Mouse (Mus musculus) neural tube, embryonic 11.5 days (tissue): ENCODE measurements around the gene Lmtk3. TPM values are rescaled to one million over a fixed set of nuclear protein-coding genes. Genes with fewer than 3 reads are reported as not detected.

Experiments
- ATAC-seq: fragments of 200-750 bp; cut with Nextera tagmentation; 2 replicates; pipeline ENCODE4 v1.8.0; 2017; ENCODE audit warnings: moderate number of reproducible peaks, mild to moderate bottlenecking, moderate TSS enrichment, moderate library complexity; ENCODE audit not compliant: insufficient read depth, low FRiP score, low TSS enrichment
- DNase-seq: peaks from one replicate; pipeline ENCODE4 v3.0.0-alpha.2; 2015; ENCODE audit warnings: low spot score
- H3K27ac ChIP-seq: fragments of 300-500 bp; sonication (generic); 2 replicates; pipeline ENCODE4 v1.5.1; 2014; ENCODE audit warnings: low read depth, mild to moderate bottlenecking, low read length
- H3K27me3 ChIP-seq: fragments of 300-500 bp; sonication (generic); 2 replicates; pipeline ENCODE4 v1.6.1; 2014; ENCODE audit warnings: mild to moderate bottlenecking, low read length, mixed read lengths; ENCODE audit not compliant: control insufficient read depth, insufficient read depth
- H3K36me3 ChIP-seq: fragments of 300-500 bp; sonication (generic); 2 replicates; pipeline ENCODE4 v1.6.1; 2014; ENCODE audit warnings: mild to moderate bottlenecking, low read length, moderate library complexity, mixed read lengths; ENCODE audit not compliant: control insufficient read depth, insufficient read depth
- H3K4me1 ChIP-seq: fragments of 300-500 bp; sonication (generic); 2 replicates; pipeline ENCODE4 v1.6.1; 2014; ENCODE audit warnings: low read length, mixed read lengths; ENCODE audit not compliant: control insufficient read depth, insufficient read depth
- H3K4me2 ChIP-seq: fragments of 300-500 bp; sonication (generic); 2 replicates; pipeline ENCODE4 v1.6.1; 2014; ENCODE audit warnings: low read depth, mild to moderate bottlenecking, moderate library complexity
- H3K4me3 ChIP-seq: fragments of 300-500 bp; sonication (generic); 2 replicates; pipeline ENCODE4 v1.5.1; 2014; ENCODE audit warnings: low read depth, low read length
- H3K9ac ChIP-seq: fragments of 300-500 bp; sonication (generic); 2 replicates; pipeline ENCODE4 v1.6.1; 2014; ENCODE audit warnings: mild to moderate bottlenecking, low read length
- H3K9me3 ChIP-seq: fragments of 300-500 bp; sonication (generic); 2 replicates; pipeline ENCODE4 v1.6.1; 2016; ENCODE audit warnings: low read length; ENCODE audit not compliant: control insufficient read depth
- WGBS: fragments of 180-500 bp; shearing (Covaris S2); extraction: QIAGEN DNeasy Blood & Tissue Kit; methylation state at CpG from one replicate; pipeline ENCODE4 v1.1.7; 2014; 5-methylcytosine and 5-hydroxymethylcytosine counted together
- polyA plus RNA-seq: library from polyadenylated mRNA; unstranded; fragments of >200 nt; fragmentation: Nextera tagmentation; extraction: Ambion mirVana; gene quantifications from 2 replicates; pipeline ENCODE4 v1.2.1, GENCODE M21; 2014

Gene Lmtk3
- polyA plus RNA-seq, 1 experiment from 2014 or later: 4.3 TPM

GRCm38 (mm10) chr7:45748110-45748509, 35.4 kb upstream of the Lmtk3 start:
- 86% methylated on average over 7 of the region's 7 CpGs for WGBS
- no peaks in the 10 kb centered on the region for H3K9me3 ChIP-seq
- no peak overlapping the region for H3K9ac ChIP-seq
- H3K27me3 ChIP-seq: no peaks in the 10 kb centered on the region
- ATAC-seq (no peak), DNase-seq (no peak)
- no peaks in the 10 kb centered on the region for H3K36me3 ChIP-seq
- H3K4me2 ChIP-seq: no peak overlapping the region
- H3K4me3 ChIP-seq: no peak overlapping the region
- no peak overlapping the region for H3K27ac ChIP-seq
- no peaks in the 10 kb centered on the region for H3K4me1 ChIP-seq

- WGBS: 52% methylated on average over 7 of the region's 10 CpGs
- no peak overlapping the region for H3K9ac ChIP-seq
These were observed 34.1 kb upstream of the Lmtk3 start for GRCm38 (mm10) chr7:45749401-45749800.

GRCm38 (mm10) chr7:45750162-45750561, 33.4 kb upstream of the Lmtk3 start:
- Histone ChIP-seq H3K9me3 (no peaks in the 10 kb centered on the region), H3K36me3 (no peaks in the 10 kb centered on the region), H3K27ac (no peak overlapping the region), H3K4me3 (no peak overlapping the region), H3K9ac (no peak overlapping the region), H3K27me3 (no peaks in the 10 kb centered on the region), H3K4me1 (no peaks in the 10 kb centered on the region), H3K4me2 (no peak overlapping the region)
- 83% methylated on average over 9 of the region's 9 CpGs for WGBS
- no peak for DNase-seq
- ATAC-seq: no peak

More at GRCm38 (mm10) chr7:45749401-45749800, 34.1 kb upstream of the Lmtk3 start:
- no peak overlapping the region for H3K27ac ChIP-seq
- no peaks in the 10 kb centered on the region for H3K27me3 ChIP-seq
- no peaks in the 10 kb centered on the region for H3K4me1 ChIP-seq
- ATAC-seq (no peak), DNase-seq (no peak)
- no peaks in the 10 kb centered on the region for H3K36me3 ChIP-seq
- no peak overlapping the region for H3K4me2 ChIP-seq
- H3K9me3 ChIP-seq: no peaks in the 10 kb centered on the region
- no peak overlapping the region for H3K4me3 ChIP-seq

GRCm38 (mm10) chr7:45755703-45756102, 27.8 kb upstream of the Lmtk3 start:
- Histone ChIP-seq H3K36me3 (no peaks in the 10 kb centered on the region), H3K4me3 (no peak overlapping the region), H3K27me3 (peaks cover 26% of the 10 kb centered on the region), H3K9me3 (no peaks in the 10 kb centered on the region), H3K27ac (no peak overlapping the region), H3K9ac (no peak overlapping the region), H3K4me1 (peaks cover 3% of the 10 kb centered on the region), H3K4me2 (no peak overlapping the region)
- WGBS: 55% methylated on average over 6 of the region's 6 CpGs
- ATAC-seq (no peak), DNase-seq (no peak)

- Histone ChIP-seq H3K4me1 (peaks cover 3% of the 10 kb centered on the region), H3K9ac (no peak overlapping the region), H3K27me3 (peaks cover 26% of the 10 kb centered on the region), H3K4me2 (peak overlapping the region; percentile 27), H3K9me3 (no peaks in the 10 kb centered on the region), H3K4me3 (no peak overlapping the region; the same call in 1 of the 2 replicates), H3K36me3 (no peaks in the 10 kb centered on the region), H3K27ac (no peak overlapping the region)
- 2% methylated on average over 24 of the region's 27 CpGs for WGBS
- ATAC-seq (no peak), DNase-seq (no peak)
These were observed 24.1 kb upstream of the Lmtk3 start for GRCm38 (mm10) chr7:45759400-45759799.

- H3K9ac ChIP-seq: no peak overlapping the region
- WGBS: 66% methylated on average over 5 of the region's 5 CpGs
- ATAC-seq: no peak
These were observed 23.4 kb upstream of the Lmtk3 start for GRCm38 (mm10) chr7:45760151-45760550.

GRCm38 (mm10) chr7:45765995-45766394, 17.5 kb upstream of the Lmtk3 start:
- no peak overlapping the region for H3K4me2 ChIP-seq
- 61% methylated on average over 8 of the region's 8 CpGs for WGBS
- no peak for ATAC-seq

More at GRCm38 (mm10) chr7:45760151-45760550, 23.4 kb upstream of the Lmtk3 start:
- Histone ChIP-seq H3K4me1 (peaks cover 3% of the 10 kb centered on the region), H3K36me3 (no peaks in the 10 kb centered on the region), H3K27me3 (peaks cover 26% of the 10 kb centered on the region), H3K4me3 (no peak overlapping the region), H3K4me2 (no peak overlapping the region), H3K27ac (no peak overlapping the region), H3K9me3 (no peaks in the 10 kb centered on the region)
- DNase-seq: no peak

GRCm38 (mm10) chr7:45766764-45767163, 16.8 kb upstream of the Lmtk3 start:
- H3K4me3 ChIP-seq: no peak overlapping the region
- no peaks in the 10 kb centered on the region for H3K36me3 ChIP-seq
- H3K9me3 ChIP-seq: no peaks in the 10 kb centered on the region
- no peak for ATAC-seq
- no peak overlapping the region for H3K4me2 ChIP-seq
- H3K27me3 ChIP-seq: no peaks in the 10 kb centered on the region
- no peak for DNase-seq
- WGBS: 60% methylated on average over 7 of the region's 8 CpGs
- H3K27ac ChIP-seq: no peak overlapping the region
- no peak overlapping the region for H3K9ac ChIP-seq
- no peaks in the 10 kb centered on the region for H3K4me1 ChIP-seq

More at GRCm38 (mm10) chr7:45765995-45766394, 17.5 kb upstream of the Lmtk3 start:
- no peak for DNase-seq
- no peak overlapping the region for H3K4me3 ChIP-seq
- H3K27me3 ChIP-seq: no peaks in the 10 kb centered on the region
- H3K9ac ChIP-seq: no peak overlapping the region
- no peaks in the 10 kb centered on the region for H3K36me3 ChIP-seq
- H3K4me1 ChIP-seq: no peaks in the 10 kb centered on the region
- no peaks in the 10 kb centered on the region for H3K9me3 ChIP-seq
- no peak overlapping the region for H3K27ac ChIP-seq

GRCm38 (mm10) chr7:45767500-45767899, 16.0 kb upstream of the Lmtk3 start:
- no peaks in the 10 kb centered on the region for H3K9me3 ChIP-seq
- H3K4me3 ChIP-seq: no peak overlapping the region
- no peak for DNase-seq
- ATAC-seq: no peak
- no peak overlapping the region for H3K27ac ChIP-seq
- H3K27me3 ChIP-seq: no peaks in the 10 kb centered on the region
- no peak overlapping the region for H3K4me2 ChIP-seq
- no peaks in the 10 kb centered on the region for H3K4me1 ChIP-seq
- H3K9ac ChIP-seq: no peak overlapping the region
- 89% methylated on average over 6 of the region's 6 CpGs for WGBS
- H3K36me3 ChIP-seq: no peaks in the 10 kb centered on the region
